Mouse (Mus musculus): ENCODE measurements at regions not wholly inside any gene's neighbourhood (a gene's known extent, or its start where the extent isn't known, plus 50 kb on each side); places are given as distances from the start of the nearest gene placed in this dataset.
A peak's percentile ranks its signal among the peaks of the same experiment; 100 is the strongest.

GRCm38 (mm10) chr2:149625626-149626025 is 203.4 kb upstream of the Syndig1 start:
- no peaks in the 10 kb centered on the region for H3K4me1 ChIP-seq
- no peak overlapping the region for H3K4me2 ChIP-seq
- no peaks in the 10 kb centered on the region for H3K36me3 ChIP-seq (replicated peaks)
- ATAC-seq (ENCODE audit: low FRiP score) = no peak
- H3K4me3 ChIP-seq (replicated peaks) = no peak overlapping the region
- no peaks in the 10 kb centered on the region for H3K9me3 ChIP-seq
- H3K9ac ChIP-seq = no peak overlapping the region
- WGBS = 80% methylated on average over 1 of the region's 1 CpGs
- no peaks in the 10 kb centered on the region for H3K27me3 ChIP-seq
- no peak overlapping the region for H3K27ac ChIP-seq

GRCm38 (mm10) chr2:149641207-149641606 is 187.8 kb upstream of the Syndig1 start:
- H3K27ac ChIP-seq = no peak overlapping the region
- no peaks in the 10 kb centered on the region for H3K4me1 ChIP-seq
- whole genome bisulfite sequencing = 84% methylated on average over 3 of the region's 3 CpGs

GRCm38 (mm10) chr2:149651829-149652228 is 177.2 kb upstream of the Syndig1 start:
- Histone ChIP-seq H3K4me3 (replicated peaks) (no peak overlapping the region), H3K4me2 (no peak overlapping the region), H3K4me1 (no peaks in the 10 kb centered on the region), H3K27me3 (no peaks in the 10 kb centered on the region), H3K9me3 (no peaks in the 10 kb centered on the region), H3K36me3 (replicated peaks) (no peaks in the 10 kb centered on the region), H3K27ac (no peak overlapping the region), H3K9ac (no peak overlapping the region)
- ATAC-seq (ENCODE audit: low FRiP score) = no peak
- 55% methylated on average over 2 of the region's 2 CpGs for WGBS

More at GRCm38 (mm10) chr2:149641207-149641606, 187.8 kb upstream of the Syndig1 start:
- no peak overlapping the region for H3K4me3 ChIP-seq (replicated peaks)
- H3K4me2 ChIP-seq = no peak overlapping the region
- ATAC-seq (ENCODE audit: low FRiP score) = no peak
- no peaks in the 10 kb centered on the region for H3K9me3 ChIP-seq
- H3K9ac ChIP-seq = no peak overlapping the region
- no peaks in the 10 kb centered on the region for H3K36me3 ChIP-seq (replicated peaks)
- H3K27me3 ChIP-seq = no peaks in the 10 kb centered on the region

GRCm38 (mm10) chr2:149661086-149661485 is 167.9 kb upstream of the Syndig1 start:
- ATAC-seq (ENCODE audit: low FRiP score) = peak; percentile 65; the same call in 1 of the 2 replicates
- Histone ChIP-seq H3K27ac (no peak overlapping the region), H3K4me3 (replicated peaks) (no peak overlapping the region), H3K36me3 (replicated peaks) (no peaks in the 10 kb centered on the region), H3K9me3 (no peaks in the 10 kb centered on the region), H3K4me2 (no peak overlapping the region), H3K9ac (no peak overlapping the region), H3K27me3 (no peaks in the 10 kb centered on the region), H3K4me1 (peaks cover 4% of the 10 kb centered on the region; the same call in 1 of the 2 replicates)
- WGBS = 43% methylated on average over 5 of the region's 5 CpGs

GRCm38 (mm10) chr2:149664377-149664776 is 164.6 kb upstream of the Syndig1 start:
- Histone ChIP-seq H3K9ac (no peak overlapping the region), H3K27ac (no peak overlapping the region), H3K9me3 (no peaks in the 10 kb centered on the region), H3K36me3 (replicated peaks) (no peaks in the 10 kb centered on the region), H3K4me1 (peaks cover 4% of the 10 kb centered on the region; the same call in 1 of the 2 replicates), H3K4me2 (no peak overlapping the region), H3K4me3 (replicated peaks) (no peak overlapping the region), H3K27me3 (no peaks in the 10 kb centered on the region)
- no peak for ATAC-seq (ENCODE audit: low FRiP score)

GRCm38 (mm10) chr2:149666412-149666811 is 162.6 kb upstream of the Syndig1 start:
- no peak overlapping the region for H3K4me3 ChIP-seq (replicated peaks)
- no peak overlapping the region for H3K27ac ChIP-seq
- WGBS = 63% methylated on average over 3 of the region's 3 CpGs
- H3K4me1 ChIP-seq = no peaks in the 10 kb centered on the region; the same call in 1 of the 2 replicates
- no peak for ATAC-seq (ENCODE audit: low FRiP score)
- no peaks in the 10 kb centered on the region for H3K27me3 ChIP-seq
- no peaks in the 10 kb centered on the region for H3K9me3 ChIP-seq
- no peak overlapping the region for H3K4me2 ChIP-seq
- H3K36me3 ChIP-seq (replicated peaks) = no peaks in the 10 kb centered on the region
- H3K9ac ChIP-seq = no peak overlapping the region

GRCm38 (mm10) chr2:149671870-149672269 is 157.1 kb upstream of the Syndig1 start:
- H3K36me3 ChIP-seq (replicated peaks) = no peaks in the 10 kb centered on the region
- peak; percentile 59; the same call in 1 of the 2 replicates for ATAC-seq (ENCODE audit: low FRiP score)
- WGBS = 40% methylated on average over 1 of the region's 1 CpGs

GRCm38 (mm10) chr2:149679822-149680459 is 149.1 kb upstream of the Syndig1 start:
- peak; percentile 54; the same call in 1 of the 2 replicates for ATAC-seq (ENCODE audit: low FRiP score)
- Histone ChIP-seq H3K9me3 (no peaks in the 10 kb centered on the region), H3K27me3 (no peaks in the 10 kb centered on the region), H3K27ac (no peak overlapping the region), H3K9ac (no peak overlapping the region), H3K4me3 (replicated peaks) (no peak overlapping the region), H3K4me1 (no peaks in the 10 kb centered on the region), H3K36me3 (replicated peaks) (no peaks in the 10 kb centered on the region), H3K4me2 (no peak overlapping the region)
- 44% methylated on average over 2 of the region's 2 CpGs for WGBS

More at GRCm38 (mm10) chr2:149671870-149672269, 157.1 kb upstream of the Syndig1 start:
- Histone ChIP-seq H3K9ac (no peak overlapping the region), H3K4me3 (replicated peaks) (no peak overlapping the region), H3K9me3 (no peaks in the 10 kb centered on the region), H3K4me2 (no peak overlapping the region), H3K4me1 (no peaks in the 10 kb centered on the region; the same call in 1 of the 2 replicates), H3K27me3 (no peaks in the 10 kb centered on the region), H3K27ac (no peak overlapping the region)

GRCm38 (mm10) chr2:149722342-149722741 is 106.7 kb upstream of the Syndig1 start:
- Histone ChIP-seq H3K4me1 (no peaks in the 10 kb centered on the region), H3K4me2 (no peak overlapping the region), H3K4me3 (replicated peaks) (no peak overlapping the region), H3K27me3 (no peaks in the 10 kb centered on the region), H3K36me3 (replicated peaks) (no peaks in the 10 kb centered on the region), H3K9ac (no peak overlapping the region), H3K27ac (no peak overlapping the region), H3K9me3 (no peaks in the 10 kb centered on the region)
- whole genome bisulfite sequencing = 87% methylated on average over 3 of the region's 3 CpGs
- ATAC-seq (ENCODE audit: low FRiP score) = no peak

- H3K9me3 ChIP-seq = no peaks in the 10 kb centered on the region
- no peak overlapping the region for H3K4me3 ChIP-seq (replicated peaks)
- no peak for ATAC-seq (ENCODE audit: low FRiP score)
- no peak overlapping the region for H3K27ac ChIP-seq
- 30% methylated on average over 7 of the region's 7 CpGs for WGBS
- H3K36me3 ChIP-seq (replicated peaks) = no peaks in the 10 kb centered on the region
- H3K4me2 ChIP-seq = no peak overlapping the region
- H3K9ac ChIP-seq = no peak overlapping the region
- H3K4me1 ChIP-seq = no peaks in the 10 kb centered on the region
- no peaks in the 10 kb centered on the region for H3K27me3 ChIP-seq
Measured at GRCm38 (mm10) chr2:149724279-149724678, 104.7 kb upstream of the Syndig1 start.

- no peaks in the 10 kb centered on the region for H3K27me3 ChIP-seq
- 89% methylated on average over 3 of the region's 3 CpGs for WGBS
- H3K4me1 ChIP-seq = no peaks in the 10 kb centered on the region
- no peak overlapping the region for H3K4me3 ChIP-seq (replicated peaks)
- H3K9me3 ChIP-seq = no peaks in the 10 kb centered on the region
- H3K27ac ChIP-seq = no peak overlapping the region
- no peak overlapping the region for H3K4me2 ChIP-seq
- no peak for ATAC-seq (ENCODE audit: low FRiP score)
- H3K36me3 ChIP-seq (replicated peaks) = no peaks in the 10 kb centered on the region
- no peak overlapping the region for H3K9ac ChIP-seq
Measured at GRCm38 (mm10) chr2:149725932-149726331, 103.1 kb upstream of the Syndig1 start.

- Histone ChIP-seq H3K27ac (no peak overlapping the region), H3K9ac (no peak overlapping the region), H3K4me3 (replicated peaks) (no peak overlapping the region), H3K36me3 (replicated peaks) (no peaks in the 10 kb centered on the region), H3K4me2 (no peak overlapping the region), H3K4me1 (no peaks in the 10 kb centered on the region), H3K9me3 (no peaks in the 10 kb centered on the region), H3K27me3 (no peaks in the 10 kb centered on the region)
- ATAC-seq (ENCODE audit: low FRiP score) = no peak
- WGBS = 72% methylated on average over 2 of the region's 2 CpGs
Measured at GRCm38 (mm10) chr2:149737837-149738236, 91.2 kb upstream of the Syndig1 start.

GRCm38 (mm10) chr2:149739886-149740285 is 89.1 kb upstream of the Syndig1 start:
- H3K4me2 ChIP-seq = no peak overlapping the region
- no peaks in the 10 kb centered on the region for H3K27me3 ChIP-seq
- 88% methylated on average over 2 of the region's 2 CpGs for WGBS
- no peak overlapping the region for H3K9ac ChIP-seq
- ATAC-seq (ENCODE audit: low FRiP score) = no peak
- no peak overlapping the region for H3K27ac ChIP-seq
- no peaks in the 10 kb centered on the region for H3K4me1 ChIP-seq
- H3K9me3 ChIP-seq = no peaks in the 10 kb centered on the region
- H3K36me3 ChIP-seq (replicated peaks) = no peaks in the 10 kb centered on the region
- no peak overlapping the region for H3K4me3 ChIP-seq (replicated peaks)
